Mouse (Mus musculus): ENCODE results near the gene Rprml. TPM values are rescaled to one million over a fixed set of nuclear protein-coding genes. Genes with fewer than 3 reads are reported as not detected.

Rprml gene
- total and polyA plus RNA-seq, 2 experiments from 2014 or later, result 4.1 to 11.8 TPM

DNA sequence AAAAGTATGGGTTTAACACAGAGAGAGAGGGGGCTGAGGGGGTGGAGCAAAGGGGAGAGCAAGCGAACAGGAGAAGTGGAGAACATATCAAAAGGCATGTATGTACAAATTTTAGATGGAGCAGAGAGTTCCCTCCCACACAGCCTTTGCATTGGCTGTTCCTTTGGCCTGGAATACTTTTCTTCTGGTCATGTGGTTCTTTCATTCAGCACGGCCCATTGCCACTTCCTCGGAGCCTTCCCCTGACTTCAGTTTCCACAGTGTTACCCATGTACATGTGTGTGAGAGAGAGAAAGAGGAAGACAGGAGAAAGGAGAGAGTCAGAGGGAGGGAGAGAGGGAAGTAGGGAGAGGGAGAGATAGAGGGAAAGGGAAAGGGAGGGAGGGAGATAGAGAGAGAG lies 13.9 kb upstream of the Rprml start:
- no peak overlapping the region for H3K4me2 ChIP-seq (ENCODE audit: low read depth, low read length, poor library complexity, severe bottlenecking)
- 82% methylated on average over 3 of the region's 3 CpGs for WGBS
- TF ChIP-seq CTCF (IDR thresholded peaks at IDR 0.05), result no peak
- H3K9me3 ChIP-seq (ENCODE audit: low read length), result no peaks in the 10 kb centered on the region
- DNase-seq (ENCODE audit: low spot score) (no peak), ATAC-seq (ENCODE audit: low FRiP score) (no peak)
- H3K4me3 ChIP-seq (ENCODE audit: low read depth, low read length), result no peak overlapping the region
- peaks cover 12% of the 10 kb centered on the region for H3K27me3 ChIP-seq (ENCODE audit: insufficient read depth, low read length)
- no peak overlapping the region for H3K27ac ChIP-seq (ENCODE audit: low read depth, low read length)
- no peak overlapping the region for H3K9ac ChIP-seq (replicated peaks; ENCODE audit: low read length, poor library complexity, severe bottlenecking)
- no peaks in the 10 kb centered on the region for H3K36me3 ChIP-seq (ENCODE audit: insufficient read depth, low read length)
- H3K4me1 ChIP-seq (ENCODE audit: insufficient read depth, low read length), result no peaks in the 10 kb centered on the region

DNA sequence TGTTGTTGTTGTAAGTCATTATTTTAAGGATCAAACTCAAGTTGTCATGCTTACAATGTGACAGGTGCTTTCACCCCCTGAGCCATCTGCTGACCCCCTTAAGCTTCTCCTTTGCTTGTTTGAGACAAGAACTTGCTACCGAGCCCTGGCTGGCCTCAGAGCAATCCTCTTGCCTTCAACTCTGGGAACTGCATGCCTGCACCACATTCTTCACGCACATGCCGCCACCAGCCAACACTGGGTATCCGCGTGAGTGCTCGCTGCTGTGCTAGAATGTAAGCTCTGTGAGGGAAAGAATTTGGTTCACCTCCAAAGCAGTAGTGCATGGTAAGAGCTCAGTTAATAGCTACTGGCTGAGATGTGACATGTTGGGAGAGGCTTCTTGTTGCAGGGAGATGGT lies 13.1 kb upstream of the Rprml start:
- no peak overlapping the region for H3K4me3 ChIP-seq (ENCODE audit: low read depth, low read length)
- WGBS, result 84% methylated on average over 6 of the region's 6 CpGs
- H3K36me3 ChIP-seq (ENCODE audit: insufficient read depth, low read length), result no peaks in the 10 kb centered on the region
- no peak overlapping the region for H3K4me2 ChIP-seq (ENCODE audit: low read depth, low read length, poor library complexity, severe bottlenecking)
- no peaks in the 10 kb centered on the region for H3K4me1 ChIP-seq (ENCODE audit: insufficient read depth, low read length)
- no peak overlapping the region for H3K9ac ChIP-seq (replicated peaks; ENCODE audit: low read length, poor library complexity, severe bottlenecking)
- DNase-seq (ENCODE audit: low spot score), result no peak
- no peaks in the 10 kb centered on the region for H3K9me3 ChIP-seq (ENCODE audit: low read length)
- TF ChIP-seq CTCF (IDR thresholded peaks at IDR 0.05), result no peak
- H3K27me3 ChIP-seq (ENCODE audit: insufficient read depth, low read length), result peaks cover 14% of the 10 kb centered on the region
- no peak for ATAC-seq (ENCODE audit: low FRiP score)
- H3K27ac ChIP-seq (ENCODE audit: low read depth, low read length), result no peak overlapping the region

DNA sequence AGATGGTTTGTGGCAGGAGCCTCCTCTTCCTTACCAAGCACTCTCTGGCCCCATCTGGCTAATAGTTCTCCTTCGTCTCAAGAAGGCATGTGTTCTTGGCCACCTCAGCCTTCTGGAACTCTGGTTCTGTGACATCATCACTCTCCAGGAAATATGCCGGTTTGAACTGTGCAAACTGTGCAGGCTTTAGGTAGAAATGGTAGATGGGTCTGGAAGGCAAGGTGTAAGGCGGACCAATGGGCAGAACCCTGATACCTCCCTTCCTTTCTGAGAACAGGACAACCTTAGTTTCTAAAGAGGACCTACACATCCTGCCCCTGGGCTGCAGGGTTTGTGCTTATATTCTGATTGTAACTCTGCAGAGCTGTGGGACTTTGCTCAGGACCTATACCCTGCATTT lies 10.6 kb upstream of the Rprml start, which contains the start of gene Lyzl6:
TSS of gene Lyzl6 (minus strand) at position 101 of the 400 bp plus-strand sequence.
- H3K9ac ChIP-seq (replicated peaks; ENCODE audit: low read length, poor library complexity, severe bottlenecking), result 0 out of 2 replicates have a peak within 1 kb of the TSS, but pooled peaks have one; percentile 24
- H3K9me3 ChIP-seq (ENCODE audit: low read length), result no peaks in the 10 kb centered on the region
- TF ChIP-seq CTCF (IDR thresholded peaks at IDR 0.05), result no peak
- peaks cover 14% of the 10 kb centered on the region for H3K27me3 ChIP-seq (ENCODE audit: insufficient read depth, low read length)
- 71% methylated on average over 3 of the region's 3 CpGs for WGBS
- no peaks in the 10 kb centered on the region for H3K4me1 ChIP-seq (ENCODE audit: insufficient read depth, low read length)
- H3K27ac ChIP-seq (ENCODE audit: low read depth, low read length), result no peak within 1 kb of the TSS
- H3K4me2 ChIP-seq (ENCODE audit: low read depth, low read length, poor library complexity, severe bottlenecking), result no peak within 1 kb of the TSS
- no peak within 1 kb of the TSS for H3K4me3 ChIP-seq (ENCODE audit: low read depth, low read length)
- H3K36me3 ChIP-seq (ENCODE audit: insufficient read depth, low read length), result no peaks in the 10 kb centered on the region
- DNase-seq (ENCODE audit: low spot score) (no peak), ATAC-seq (ENCODE audit: low FRiP score) (no peak)

DNA sequence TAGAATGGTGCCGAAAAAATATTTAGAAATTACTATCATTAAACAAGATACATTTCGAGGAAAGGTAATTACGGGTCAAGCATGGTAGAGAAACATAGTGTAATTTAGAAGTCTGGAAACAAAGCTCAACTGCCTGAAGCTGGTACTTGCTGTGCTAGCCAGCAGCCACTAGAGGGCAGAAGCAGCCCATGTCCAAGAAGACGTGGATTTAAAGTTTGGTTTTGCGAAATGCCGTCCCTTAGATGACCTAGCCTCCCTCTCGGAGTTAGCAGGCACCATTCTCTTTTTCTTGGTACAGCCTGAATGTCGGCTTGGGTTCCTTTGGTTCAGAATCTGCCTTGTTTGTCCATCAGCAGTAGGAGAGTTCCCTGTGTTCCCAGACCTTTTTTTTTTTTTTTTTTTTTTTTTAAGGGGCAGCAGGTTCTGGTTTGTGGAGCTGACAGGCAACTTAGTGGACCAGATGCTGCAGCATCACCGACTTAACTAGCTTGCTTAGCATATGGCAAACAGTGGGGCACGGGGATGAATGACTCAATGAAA lies 9.9 kb upstream of the Rprml start:
- Histone ChIP-seq H3K9me3 (ENCODE audit: low read length) (no peaks in the 10 kb centered on the region), H3K4me3 (ENCODE audit: low read depth, low read length) (no peak overlapping the region), H3K36me3 (ENCODE audit: insufficient read depth, low read length) (no peaks in the 10 kb centered on the region), H3K27ac (ENCODE audit: low read depth, low read length) (no peak overlapping the region), H3K4me2 (ENCODE audit: low read depth, low read length, poor library complexity, severe bottlenecking) (no peak overlapping the region), H3K4me1 (ENCODE audit: insufficient read depth, low read length) (no peaks in the 10 kb centered on the region), H3K27me3 (ENCODE audit: insufficient read depth, low read length) (peaks cover 14% of the 10 kb centered on the region), H3K9ac (replicated peaks; ENCODE audit: low read length, poor library complexity, severe bottlenecking) (no peak overlapping the region)
- ATAC-seq (ENCODE audit: low FRiP score) (no peak), DNase-seq (ENCODE audit: low spot score) (peak; percentile 82)
- peak; percentile 97 for TF ChIP-seq CTCF (IDR thresholded peaks at IDR 0.05)
- WGBS, result 3% methylated on average over 10 of the region's 10 CpGs

DNA sequence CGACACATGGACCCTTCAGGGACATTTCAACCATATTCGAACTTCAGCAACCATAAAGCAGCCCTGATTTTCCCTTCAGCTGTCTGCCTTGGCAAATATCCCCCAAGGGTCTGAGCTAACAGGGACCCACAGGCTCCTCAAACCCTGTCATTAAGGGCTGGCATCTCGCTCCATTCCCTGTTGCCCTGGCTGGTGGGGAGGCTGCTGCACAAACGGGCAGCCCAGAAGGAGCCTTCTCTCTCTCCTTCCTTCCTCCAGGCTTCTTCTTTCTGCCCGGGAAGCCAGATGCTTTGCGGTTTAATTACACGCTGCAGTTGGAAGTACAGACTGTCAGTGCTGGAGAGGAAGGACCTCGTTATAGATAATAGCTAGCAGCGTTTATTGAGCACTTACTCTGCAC lies 6.2 kb upstream of the Rprml start:
- TF ChIP-seq CTCF (IDR thresholded peaks at IDR 0.05), result no peak
- H3K4me1 ChIP-seq (ENCODE audit: insufficient read depth, low read length), result no peaks in the 10 kb centered on the region
- no peak overlapping the region for H3K27ac ChIP-seq (ENCODE audit: low read depth, low read length)
- no peak overlapping the region for H3K4me2 ChIP-seq (ENCODE audit: low read depth, low read length, poor library complexity, severe bottlenecking)
- no peak overlapping the region for H3K4me3 ChIP-seq (ENCODE audit: low read depth, low read length)
- H3K27me3 ChIP-seq (ENCODE audit: insufficient read depth, low read length), result peaks cover 24% of the 10 kb centered on the region
- no peak for ATAC-seq (ENCODE audit: low FRiP score)
- no peaks in the 10 kb centered on the region for H3K9me3 ChIP-seq (ENCODE audit: low read length)
- no peak for DNase-seq (ENCODE audit: low spot score)
- H3K36me3 ChIP-seq (ENCODE audit: insufficient read depth, low read length), result no peaks in the 10 kb centered on the region
- WGBS, result 72% methylated on average over 9 of the region's 9 CpGs
- no peak overlapping the region for H3K9ac ChIP-seq (replicated peaks; ENCODE audit: low read length, poor library complexity, severe bottlenecking)

DNA sequence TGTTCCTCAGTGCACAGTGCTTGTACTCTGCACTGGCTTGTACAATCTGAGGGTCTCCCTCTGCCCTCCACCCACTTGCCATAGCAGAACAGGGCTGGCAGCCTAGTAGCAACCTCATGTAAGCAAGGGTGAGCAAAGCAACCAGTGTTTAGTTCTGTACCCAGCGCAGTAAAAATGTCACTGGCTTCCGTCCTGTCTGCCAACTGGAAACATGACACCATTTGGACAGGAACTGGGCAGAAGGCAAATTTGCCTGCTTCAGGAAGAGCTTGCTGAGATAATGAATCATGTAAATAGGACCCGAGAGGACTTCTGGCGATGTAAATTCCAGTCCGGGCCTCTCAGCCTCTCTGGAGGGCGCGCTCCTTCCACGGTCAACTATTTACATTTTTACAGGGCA lies 3.6 kb upstream of the Rprml start:
- no peak overlapping the region for H3K4me2 ChIP-seq (ENCODE audit: low read depth, low read length, poor library complexity, severe bottlenecking)
- no peak overlapping the region for H3K27ac ChIP-seq (ENCODE audit: low read depth, low read length)
- H3K4me3 ChIP-seq (ENCODE audit: low read depth, low read length), result no peak overlapping the region
- 83% methylated on average over 8 of the region's 8 CpGs for WGBS
- TF ChIP-seq CTCF (IDR thresholded peaks at IDR 0.05), result no peak
- no peak overlapping the region for H3K9ac ChIP-seq (replicated peaks; ENCODE audit: low read length, poor library complexity, severe bottlenecking)
- ATAC-seq (ENCODE audit: low FRiP score), result no peak
- H3K4me1 ChIP-seq (ENCODE audit: insufficient read depth, low read length), result no peaks in the 10 kb centered on the region
- H3K36me3 ChIP-seq (ENCODE audit: insufficient read depth, low read length), result no peaks in the 10 kb centered on the region
- DNase-seq (ENCODE audit: low spot score), result no peak
- H3K9me3 ChIP-seq (ENCODE audit: low read length), result no peaks in the 10 kb centered on the region
- H3K27me3 ChIP-seq (ENCODE audit: insufficient read depth, low read length), result peaks cover 27% of the 10 kb centered on the region
